Mouse (Mus musculus): ENCODE results near the gene Extl1. TPM values are rescaled to one million over a fixed set of nuclear protein-coding genes. Genes with fewer than 3 reads are reported as not detected.
"Not testable (repeated sequence)": the region's sequence is repeated elsewhere in the genome, so short reads cannot be mapped to it uniquely, and the experiment has no call there.

Extl1 gene
- polyA plus RNA-seq, 1 experiment: 0.13 TPM

GRCm38 (mm10) chr4:134342213-134342779 is 41.4 kb downstream of the Extl1 start:
- Histone ChIP-seq H3K79me3 (ENCODE audit: low read depth) (no peaks in the 10 kb centered on the region), H3K79me2 (ENCODE audit: control insufficient read depth, insufficient read depth) (no peaks in the 10 kb centered on the region), H3K27me3 (ENCODE audit: control insufficient read depth, insufficient read depth, insufficient read length) (peaks cover 38% of the 10 kb centered on the region), H3K36me3 (ENCODE audit: control insufficient read depth, insufficient read depth) (no peaks in the 10 kb centered on the region), H3K4me3 (ENCODE audit: insufficient read depth, poor library complexity, severe bottlenecking) (no peak overlapping the region), H3ac (ENCODE audit: control insufficient read depth, insufficient read length, low read depth) (no peak overlapping the region)
- TF ChIP-seq MYOD1 (IDR thresholded peaks at IDR 0.05; ENCODE audit: control insufficient read depth, insufficient read length, low read depth) (no peak), CTCF (IDR thresholded peaks at IDR 0.05; ENCODE audit: control insufficient read depth, insufficient read depth, insufficient read length) (no peak), FOSL1 (IDR thresholded peaks at IDR 0.05; ENCODE audit: insufficient read depth, low read length, poor library complexity, severe bottlenecking) (no peak), MYOG (IDR thresholded peaks at IDR 0.05; ENCODE audit: control insufficient read depth, extremely low read depth, insufficient read length) (no peak), MAX (IDR thresholded peaks at IDR 0.05) (no peak)

GRCm38 (mm10) chr4:134341231-134341630 is 42.4 kb downstream of the Extl1 start:
- H3K36me3 ChIP-seq (ENCODE audit: control insufficient read depth, insufficient read depth); H3K79me2 ChIP-seq (ENCODE audit: control insufficient read depth, insufficient read depth): not testable (repeated sequence)
- H3K27me3 ChIP-seq (ENCODE audit: control insufficient read depth, insufficient read depth, insufficient read length): peaks cover 32% of the 10 kb centered on the region

GRCm38 (mm10) chr4:134330281-134330680 is 53.4 kb downstream of the Extl1 start:
- TF ChIP-seq MYOD1 (IDR thresholded peaks at IDR 0.05; ENCODE audit: control insufficient read depth, insufficient read length, low read depth): no peak
- no peak for TF ChIP-seq MYOG (IDR thresholded peaks at IDR 0.05; ENCODE audit: control insufficient read depth, extremely low read depth, insufficient read length)
- TF ChIP-seq MAX (IDR thresholded peaks at IDR 0.05): no peak
- TF ChIP-seq CTCF (IDR thresholded peaks at IDR 0.05; ENCODE audit: control insufficient read depth, insufficient read depth, insufficient read length): no peak
- no peak for TF ChIP-seq USF1 (IDR thresholded peaks at IDR 0.05; ENCODE audit: low read depth)
- no peak for TF ChIP-seq CEBPB (IDR thresholded peaks at IDR 0.05; ENCODE audit: low read depth)
- no peak for TF ChIP-seq FOSL1 (IDR thresholded peaks at IDR 0.05; ENCODE audit: insufficient read depth, low read length, poor library complexity, severe bottlenecking)
- Histone ChIP-seq H3K79me2 (ENCODE audit: control insufficient read depth, insufficient read depth) (no peaks in the 10 kb centered on the region), H3K27me3 (ENCODE audit: control insufficient read depth, insufficient read depth, insufficient read length) (peaks cover 10% of the 10 kb centered on the region), H3ac (ENCODE audit: control insufficient read depth, insufficient read length, low read depth) (no peak overlapping the region), H3K4me3 (ENCODE audit: insufficient read depth, poor library complexity, severe bottlenecking) (no peak overlapping the region), H3K36me3 (ENCODE audit: control insufficient read depth, insufficient read depth) (no peaks in the 10 kb centered on the region), H3K79me3 (ENCODE audit: low read depth) (no peaks in the 10 kb centered on the region)

More at GRCm38 (mm10) chr4:134341231-134341630, 42.4 kb downstream of the Extl1 start:
- H3K4me3 ChIP-seq (ENCODE audit: insufficient read depth, poor library complexity, severe bottlenecking); H3K79me3 ChIP-seq (ENCODE audit: low read depth); H3ac ChIP-seq (ENCODE audit: control insufficient read depth, insufficient read length, low read depth): not testable (repeated sequence)

- Histone ChIP-seq H3ac (ENCODE audit: control insufficient read depth, insufficient read length, low read depth) (no peak overlapping the region), H3K79me2 (ENCODE audit: control insufficient read depth, insufficient read depth) (no peaks in the 10 kb centered on the region), H3K27me3 (ENCODE audit: control insufficient read depth, insufficient read depth, insufficient read length) (peaks cover 10% of the 10 kb centered on the region), H3K79me3 (ENCODE audit: low read depth) (no peaks in the 10 kb centered on the region), H3K36me3 (ENCODE audit: control insufficient read depth, insufficient read depth) (no peaks in the 10 kb centered on the region), H3K4me3 (ENCODE audit: insufficient read depth, poor library complexity, severe bottlenecking) (no peak overlapping the region)
- no peak for TF ChIP-seq MYOD1 (IDR thresholded peaks at IDR 0.05; ENCODE audit: control insufficient read depth, insufficient read length, low read depth)
- TF ChIP-seq MAX (IDR thresholded peaks at IDR 0.05): no peak
- TF ChIP-seq USF1 (IDR thresholded peaks at IDR 0.05; ENCODE audit: low read depth): no peak
- no peak for TF ChIP-seq MYOG (IDR thresholded peaks at IDR 0.05; ENCODE audit: control insufficient read depth, extremely low read depth, insufficient read length)
- TF ChIP-seq FOSL1 (IDR thresholded peaks at IDR 0.05; ENCODE audit: insufficient read depth, low read length, poor library complexity, severe bottlenecking): no peak
- TF ChIP-seq CEBPB (IDR thresholded peaks at IDR 0.05; ENCODE audit: low read depth): no peak
- no peak for TF ChIP-seq CTCF (IDR thresholded peaks at IDR 0.05; ENCODE audit: control insufficient read depth, insufficient read depth, insufficient read length)
These were observed 54.8 kb downstream of the Extl1 start for GRCm38 (mm10) chr4:134328832-134329231.

- no peaks in the 10 kb centered on the region for H3K36me3 ChIP-seq (ENCODE audit: control insufficient read depth, insufficient read depth)
- H3K4me3 ChIP-seq (ENCODE audit: insufficient read depth, poor library complexity, severe bottlenecking): no peak overlapping the region
- H3K79me2 ChIP-seq (ENCODE audit: control insufficient read depth, insufficient read depth): no peaks in the 10 kb centered on the region
- peaks cover 7% of the 10 kb centered on the region for H3K27me3 ChIP-seq (ENCODE audit: control insufficient read depth, insufficient read depth, insufficient read length)
- TF ChIP-seq MAX (IDR thresholded peaks at IDR 0.05): no peak
- no peak for TF ChIP-seq CTCF (IDR thresholded peaks at IDR 0.05; ENCODE audit: control insufficient read depth, insufficient read depth, insufficient read length)
- no peak for TF ChIP-seq MYOD1 (IDR thresholded peaks at IDR 0.05; ENCODE audit: control insufficient read depth, insufficient read length, low read depth)
- no peak for TF ChIP-seq CEBPB (IDR thresholded peaks at IDR 0.05; ENCODE audit: low read depth)
- TF ChIP-seq MYOG (IDR thresholded peaks at IDR 0.05; ENCODE audit: control insufficient read depth, extremely low read depth, insufficient read length): no peak
- TF ChIP-seq USF1 (IDR thresholded peaks at IDR 0.05; ENCODE audit: low read depth): no peak
- no peak for TF ChIP-seq FOSL1 (IDR thresholded peaks at IDR 0.05; ENCODE audit: insufficient read depth, low read length, poor library complexity, severe bottlenecking)
- H3K79me3 ChIP-seq (ENCODE audit: low read depth): no peaks in the 10 kb centered on the region
- H3ac ChIP-seq (ENCODE audit: control insufficient read depth, insufficient read length, low read depth): no peak overlapping the region
These were observed 55.5 kb downstream of the Extl1 start for GRCm38 (mm10) chr4:134328151-134328550.

- Histone ChIP-seq H3K4me3 (ENCODE audit: insufficient read depth, poor library complexity, severe bottlenecking) (no peak overlapping the region), H3K79me2 (ENCODE audit: control insufficient read depth, insufficient read depth) (no peaks in the 10 kb centered on the region), H3K27me3 (ENCODE audit: control insufficient read depth, insufficient read depth, insufficient read length) (peaks cover 7% of the 10 kb centered on the region), H3K79me3 (ENCODE audit: low read depth) (no peaks in the 10 kb centered on the region), H3ac (ENCODE audit: control insufficient read depth, insufficient read length, low read depth) (no peak overlapping the region), H3K36me3 (ENCODE audit: control insufficient read depth, insufficient read depth) (no peaks in the 10 kb centered on the region)
- no peak for TF ChIP-seq FOSL1 (IDR thresholded peaks at IDR 0.05; ENCODE audit: insufficient read depth, low read length, poor library complexity, severe bottlenecking)
- TF ChIP-seq CEBPB (IDR thresholded peaks at IDR 0.05; ENCODE audit: low read depth): no peak
- TF ChIP-seq CTCF (IDR thresholded peaks at IDR 0.05; ENCODE audit: control insufficient read depth, insufficient read depth, insufficient read length): no peak
- TF ChIP-seq MYOG (IDR thresholded peaks at IDR 0.05; ENCODE audit: control insufficient read depth, extremely low read depth, insufficient read length): no peak
- no peak for TF ChIP-seq MYOD1 (IDR thresholded peaks at IDR 0.05; ENCODE audit: control insufficient read depth, insufficient read length, low read depth)
- no peak for TF ChIP-seq USF1 (IDR thresholded peaks at IDR 0.05; ENCODE audit: low read depth)
- TF ChIP-seq MAX (IDR thresholded peaks at IDR 0.05): no peak
These were observed 56.7 kb downstream of the Extl1 start for GRCm38 (mm10) chr4:134326859-134327530.

Measured in C2C12 (cell line).